Mouse (Mus musculus) midbrain, embryonic 15.5 days (tissue): ENCODE measurements around the gene Erich4. TPM values are rescaled to one million over a fixed set of nuclear protein-coding genes. Genes with fewer than 3 reads are reported as not detected.

ENCODE experiments used
- ATAC-seq: fragments of 200-750 bp; cut with Nextera tagmentation; replicated peaks from 2 replicates; pipeline ENCODE4 v1.8.0; 2017; ENCODE audit warnings: moderate TSS enrichment
- H3K27ac ChIP-seq: fragments of 300-500 bp; sonication (generic); 2 replicates; pipeline ENCODE4 v1.5.1; 2015; ENCODE audit warnings: mild to moderate bottlenecking, inconsistent platforms
- H3K27me3 ChIP-seq: fragments of 300-500 bp; sonication (generic); replicated peaks from 2 replicates; pipeline ENCODE4 v1.6.1; 2015; ENCODE audit warnings: inconsistent platforms
- H3K36me3 ChIP-seq: fragments of 300-500 bp; sonication (generic); replicated peaks from 2 replicates; pipeline ENCODE4 v1.6.1; 2015; ENCODE audit warnings: inconsistent platforms
- H3K4me1 ChIP-seq: fragments of 300-500 bp; sonication (generic); 2 replicates; pipeline ENCODE4 v1.6.1; 2015; ENCODE audit warnings: inconsistent platforms
- H3K4me2 ChIP-seq: fragments of 300-500 bp; sonication (generic); 2 replicates; pipeline ENCODE4 v1.6.1; 2015; ENCODE audit warnings: inconsistent platforms, mild to moderate bottlenecking, moderate library complexity
- H3K4me3 ChIP-seq: fragments of 300-500 bp; sonication (generic); 2 replicates; pipeline ENCODE4 v1.5.1; 2015; ENCODE audit warnings: mild to moderate bottlenecking, inconsistent platforms
- H3K9ac ChIP-seq: fragments of 300-500 bp; sonication (generic); 2 replicates; pipeline ENCODE4 v1.6.1; 2015; ENCODE audit warnings: mild to moderate bottlenecking, inconsistent platforms
- H3K9me3 ChIP-seq: fragments of 300-500 bp; sonication (generic); 2 replicates; pipeline ENCODE4 v1.6.1; 2016; ENCODE audit warnings: inconsistent platforms
- WGBS: fragments of 180-500 bp; shearing (Covaris S2); methylation state at CpG from one replicate; pipeline ENCODE4 v1.1.7; 2015; ENCODE audit warnings: mixed read lengths; 5-methylcytosine and 5-hydroxymethylcytosine counted together
- polyA plus RNA-seq: library from polyadenylated mRNA; unstranded; fragments of >200 nt; fragmentation: Nextera tagmentation; extraction: Ambion mirVana; gene quantifications from 2 replicates; pipeline ENCODE4 v1.2.1, GENCODE M21; 2015

The Erich4 gene
- polyA plus RNA-seq, result not detected in 2 replicates

- Histone ChIP-seq H3K4me3 (no peak within 1 kb of the TSS), H3K27ac (no peak within 1 kb of the TSS), H3K4me2 (no peak within 1 kb of the TSS), H3K9ac (no peak within 1 kb of the TSS), H3K36me3 (no peaks in the 10 kb centered on the region), H3K27me3 (no peaks in the 10 kb centered on the region), H3K9me3 (no peaks in the 10 kb centered on the region), H3K4me1 (peaks cover 8% of the 10 kb centered on the region)
- ATAC-seq, result no peak
- WGBS, result 79% methylated on average over 5 of the region's 5 CpGs
Measured at GRCm38 (mm10) chr7:25615706-25616011, at the start of gene Erich4. Gene Erich4, minus strand, starts transcription at chr7:25615892.

- Histone ChIP-seq H3K27me3 (no peaks in the 10 kb centered on the region), H3K4me1 (peaks cover 32% of the 10 kb centered on the region), H3K9me3 (no peaks in the 10 kb centered on the region), H3K27ac (peak within 1 kb of the TSS; percentile 82), H3K36me3 (peaks cover 3% of the 10 kb centered on the region), H3K4me3 (peak within 1 kb of the TSS; percentile 80), H3K9ac (peak within 1 kb of the TSS; percentile 65), H3K4me2 (peak within 1 kb of the TSS; percentile 87)
- ATAC-seq, result peak; percentile 98
- WGBS, result 1% methylated on average over 50 of the region's 50 CpGs
Measured at GRCm38 (mm10) chr7:25658657-25659472, 43.2 kb upstream of the Erich4 start, which contains the start of the genes Bckdha and Exosc5. Gene Bckdha, minus strand, starts transcription at chr7:25658981. Gene Exosc5, plus strand, starts transcription at chr7:25659164.

GRCm38 (mm10) chr7:25657785-25658184, 42.1 kb upstream of the Erich4 start:
- Histone ChIP-seq H3K9ac (peak overlapping the region; percentile 65), H3K27ac (no peak overlapping the region), H3K4me2 (peak overlapping the region; percentile 87), H3K4me3 (peak overlapping the region; percentile 80), H3K27me3 (no peaks in the 10 kb centered on the region), H3K36me3 (no peaks in the 10 kb centered on the region), H3K9me3 (no peaks in the 10 kb centered on the region), H3K4me1 (peaks cover 32% of the 10 kb centered on the region)
- WGBS, result 43% methylated on average over 10 of the region's 10 CpGs
- ATAC-seq, result no peak

- ATAC-seq, result no peak
- Histone ChIP-seq H3K36me3 (no peaks in the 10 kb centered on the region), H3K27ac (no peak overlapping the region), H3K4me2 (no peak overlapping the region), H3K4me3 (no peak overlapping the region), H3K27me3 (no peaks in the 10 kb centered on the region), H3K9me3 (no peaks in the 10 kb centered on the region), H3K4me1 (peaks cover 32% of the 10 kb centered on the region), H3K9ac (no peak overlapping the region)
- WGBS, result 77% methylated on average over 11 of the region's 11 CpGs
Measured at GRCm38 (mm10) chr7:25655601-25656428, 40.1 kb upstream of the Erich4 start.

GRCm38 (mm10) chr7:25652244-25652759, 36.6 kb upstream of the Erich4 start:
- no peak overlapping the region for H3K27ac ChIP-seq
- H3K27me3 ChIP-seq, result no peaks in the 10 kb centered on the region
- no peak overlapping the region for H3K4me3 ChIP-seq
- WGBS, result 93% methylated on average over 12 of the region's 12 CpGs
- H3K4me1 ChIP-seq, result peaks cover 16% of the 10 kb centered on the region
- H3K36me3 ChIP-seq, result no peaks in the 10 kb centered on the region
- ATAC-seq, result no peak
- no peak overlapping the region for H3K9ac ChIP-seq
- H3K9me3 ChIP-seq, result no peaks in the 10 kb centered on the region
- H3K4me2 ChIP-seq, result no peak overlapping the region

GRCm38 (mm10) chr7:25651281-25651680, 35.6 kb upstream of the Erich4 start:
- Histone ChIP-seq H3K36me3 (no peaks in the 10 kb centered on the region), H3K4me1 (peaks cover 6% of the 10 kb centered on the region), H3K4me2 (no peak overlapping the region), H3K27ac (no peak overlapping the region), H3K27me3 (no peaks in the 10 kb centered on the region), H3K9ac (no peak overlapping the region), H3K9me3 (no peaks in the 10 kb centered on the region), H3K4me3 (no peak overlapping the region)
- ATAC-seq, result no peak
- 89% methylated on average over 8 of the region's 8 CpGs for WGBS

GRCm38 (mm10) chr7:25649839-25650238, 34.1 kb upstream of the Erich4 start:
- Histone ChIP-seq H3K9ac (no peak overlapping the region), H3K4me3 (no peak overlapping the region), H3K36me3 (no peaks in the 10 kb centered on the region), H3K4me2 (no peak overlapping the region), H3K4me1 (no peaks in the 10 kb centered on the region), H3K27me3 (no peaks in the 10 kb centered on the region), H3K9me3 (no peaks in the 10 kb centered on the region), H3K27ac (no peak overlapping the region)
- WGBS, result 82% methylated on average over 5 of the region's 5 CpGs
- ATAC-seq, result no peak

- H3K27ac ChIP-seq, result no peak overlapping the region
- H3K9me3 ChIP-seq, result no peaks in the 10 kb centered on the region
- no peaks in the 10 kb centered on the region for H3K27me3 ChIP-seq
- 67% methylated on average over 5 of the region's 5 CpGs for WGBS
- no peak for ATAC-seq
- no peak overlapping the region for H3K4me2 ChIP-seq
- no peaks in the 10 kb centered on the region for H3K36me3 ChIP-seq
- H3K9ac ChIP-seq, result no peak overlapping the region
- H3K4me1 ChIP-seq, result no peaks in the 10 kb centered on the region
- H3K4me3 ChIP-seq, result no peak overlapping the region
Measured at GRCm38 (mm10) chr7:25647574-25648123, 32.0 kb upstream of the Erich4 start.

- no peak for ATAC-seq
Measured at GRCm38 (mm10) chr7:25645074-25645473, 29.4 kb upstream of the Erich4 start.

GRCm38 (mm10) chr7:25644631-25645030, 28.9 kb upstream of the Erich4 start:
- Histone ChIP-seq H3K4me1 (no peaks in the 10 kb centered on the region), H3K36me3 (no peaks in the 10 kb centered on the region; the same call in 1 of the 2 replicates), H3K9ac (no peak overlapping the region), H3K9me3 (no peaks in the 10 kb centered on the region), H3K4me3 (no peak overlapping the region), H3K4me2 (no peak overlapping the region), H3K27ac (no peak overlapping the region), H3K27me3 (no peaks in the 10 kb centered on the region)
- ATAC-seq, result no peak
- 84% methylated on average over 4 of the region's 4 CpGs for WGBS

More at GRCm38 (mm10) chr7:25645074-25645473, 29.4 kb upstream of the Erich4 start:
- Histone ChIP-seq H3K27me3 (no peaks in the 10 kb centered on the region), H3K36me3 (no peaks in the 10 kb centered on the region; the same call in 1 of the 2 replicates), H3K4me2 (no peak overlapping the region), H3K9ac (no peak overlapping the region), H3K4me3 (no peak overlapping the region), H3K4me1 (no peaks in the 10 kb centered on the region), H3K9me3 (no peaks in the 10 kb centered on the region), H3K27ac (no peak overlapping the region)
- WGBS, result 48% methylated on average over 14 of the region's 14 CpGs

- H3K27ac ChIP-seq, result no peak overlapping the region
- H3K9me3 ChIP-seq, result no peaks in the 10 kb centered on the region
- 83% methylated on average over 10 of the region's 10 CpGs for WGBS
- no peak for ATAC-seq
- H3K27me3 ChIP-seq, result no peaks in the 10 kb centered on the region
- H3K4me3 ChIP-seq, result no peak overlapping the region
- H3K9ac ChIP-seq, result no peak overlapping the region
- H3K4me2 ChIP-seq, result no peak overlapping the region
- H3K36me3 ChIP-seq, result no peaks in the 10 kb centered on the region; the same call in 1 of the 2 replicates
- H3K4me1 ChIP-seq, result no peaks in the 10 kb centered on the region
Measured at GRCm38 (mm10) chr7:25644136-25644535, 28.4 kb upstream of the Erich4 start.

GRCm38 (mm10) chr7:25639754-25640153, 24.1 kb upstream of the Erich4 start:
- Histone ChIP-seq H3K27me3 (no peaks in the 10 kb centered on the region), H3K4me2 (no peak overlapping the region), H3K27ac (no peak overlapping the region), H3K4me1 (no peaks in the 10 kb centered on the region), H3K9ac (no peak overlapping the region), H3K36me3 (peaks cover 9% of the 10 kb centered on the region; the same call in 1 of the 2 replicates), H3K9me3 (no peaks in the 10 kb centered on the region), H3K4me3 (no peak overlapping the region)
- WGBS, result 89% methylated on average over 4 of the region's 4 CpGs
- no peak for ATAC-seq
